Mouse (Mus musculus) kidney, postnatal 14 days (tissue): ENCODE measurements at regions not wholly inside any gene's neighbourhood (a gene's known extent, or its start where the extent isn't known, plus 50 kb on each side); places are given as distances from the start of the nearest gene placed in this dataset.

Experiments
- DNase-seq: peaks from one replicate; pipeline ENCODE4 v3.0.0; 2022; ENCODE audit warnings: mixed read lengths

GRCm38 (mm10) chrX:13344701-13345100, 63.9 kb downstream of the Ddx3x start:
- DNase-seq = peak; percentile 57

GRCm38 (mm10) chrX:13345126-13345525, 64.4 kb downstream of the Ddx3x start:
- DNase-seq = no peak

- DNase-seq = no peak
Measured at GRCm38 (mm10) chrX:13346011-13346631, 65.4 kb downstream of the Ddx3x start.

GRCm38 (mm10) chrX:13346696-13347026, 65.9 kb downstream of the Ddx3x start:
- no peak for DNase-seq

GRCm38 (mm10) chrX:13347027-13347840, 66.5 kb downstream of the Ddx3x start:
- peak; percentile 76 for DNase-seq

- no peak for DNase-seq
Measured at GRCm38 (mm10) chrX:13348415-13348814, 67.6 kb downstream of the Ddx3x start.

- no peak for DNase-seq
Measured at GRCm38 (mm10) chrX:13350461-13350860, 69.7 kb downstream of the Ddx3x start.

GRCm38 (mm10) chrX:13357149-13357783, 76.5 kb downstream of the Ddx3x start:
- DNase-seq = no peak

- DNase-seq = no peak
Measured at GRCm38 (mm10) chrX:13357973-13358372, 77.2 kb downstream of the Ddx3x start.

- no peak for DNase-seq
Measured at GRCm38 (mm10) chrX:13360436-13360835, 79.7 kb downstream of the Ddx3x start.

- DNase-seq = no peak
Measured at GRCm38 (mm10) chrX:13370319-13370718, 89.5 kb downstream of the Ddx3x start.

- DNase-seq = no peak
Measured at GRCm38 (mm10) chrX:13372752-13373151, 92.0 kb downstream of the Ddx3x start.

GRCm38 (mm10) chrX:13386354-13386753, 79.6 kb upstream of the Nyx start:
- no peak for DNase-seq

GRCm38 (mm10) chrX:13398466-13398865, 67.4 kb upstream of the Nyx start:
- DNase-seq = no peak

- DNase-seq = no peak
Measured at GRCm38 (mm10) chrX:13412726-13413125, 53.2 kb upstream of the Nyx start.

- no peak for DNase-seq
Measured at GRCm38 (mm10) chrX:13413135-13413534, 52.8 kb upstream of the Nyx start.
